Mouse (Mus musculus) ES-Bruce4 (cell line): ENCODE data around the gene Gjb4.

ENCODE experiments used
- CTCF ChIP-seq: IDR thresholded peaks from one replicate; pipeline ENCODE4 v1.8.1; 2011; ENCODE audit warnings: low read depth, low read length
- POLR2A ChIP-seq: IDR thresholded peaks from one replicate; pipeline ENCODE4 v1.8.1; 2011; ENCODE audit warnings: low read length; ENCODE audit not compliant: insufficient read depth

DNA sequence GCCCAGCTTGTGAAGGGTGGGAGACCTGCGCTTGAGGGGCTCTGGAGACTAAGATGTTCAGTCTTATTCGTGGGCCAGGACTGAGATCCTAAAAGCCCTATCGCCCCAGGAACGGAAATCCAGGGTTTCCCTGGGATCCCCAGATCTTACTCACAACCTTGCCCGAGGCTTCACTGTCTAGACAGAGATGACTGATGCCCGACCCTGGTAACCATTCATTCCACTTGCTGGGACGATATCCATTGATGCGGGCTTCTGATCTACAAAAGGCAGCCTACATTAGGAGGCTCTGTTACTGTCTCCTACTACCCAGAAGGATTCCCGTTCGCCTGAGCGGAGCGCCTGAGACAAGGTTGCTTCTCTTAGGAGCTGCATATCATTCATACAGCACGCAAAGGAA, 22.7 kb downstream of the Gjb4 start:
- TF ChIP-seq CTCF (no peak), POLR2A (no peak)
